Mouse (Mus musculus) embryonic facial prominence, embryonic 11.5 days (tissue): ENCODE data around the gene Letmd1. TPM values are rescaled to one million over a fixed set of nuclear protein-coding genes. Genes with fewer than 3 reads are reported as not detected.

ENCODE experiments used
- ATAC-seq: fragments of 200-750 bp; cut with Nextera tagmentation; replicated peaks from 2 replicates; pipeline ENCODE4 v1.8.0; 2017; ENCODE audit warnings: low read depth; ENCODE audit not compliant: insufficient number of reproducible peaks, low FRiP score, low TSS enrichment
- DNase-seq: peaks from one replicate; pipeline ENCODE4 v3.0.0-alpha.2; 2015; ENCODE audit warnings: low spot score
- H3K27ac ChIP-seq: fragments of 300-500 bp; sonication (generic); replicated peaks from 2 replicates; pipeline ENCODE4 v1.5.1; 2014; ENCODE audit warnings: mild to moderate bottlenecking, low read depth, low read length, control low read depth
- H3K27me3 ChIP-seq: fragments of 300-500 bp; sonication (generic); 2 replicates; pipeline ENCODE4 v1.6.1; 2014; ENCODE audit warnings: mild to moderate bottlenecking, low read length, moderate library complexity, mixed read lengths; ENCODE audit not compliant: control insufficient read depth, insufficient read depth
- H3K36me3 ChIP-seq: fragments of 300-500 bp; sonication (generic); replicated peaks from 2 replicates; pipeline ENCODE4 v1.6.1; 2014; ENCODE audit warnings: low read depth, mild to moderate bottlenecking, low read length, moderate library complexity, mixed read lengths; ENCODE audit not compliant: control insufficient read depth, insufficient read depth
- H3K4me1 ChIP-seq: fragments of 300-500 bp; sonication (generic); 2 replicates; pipeline ENCODE4 v1.6.1; 2014; ENCODE audit warnings: low read length, mixed read lengths; ENCODE audit not compliant: control insufficient read depth, insufficient read depth
- H3K4me2 ChIP-seq: fragments of 300-500 bp; sonication (generic); 2 replicates; pipeline ENCODE4 v1.6.1; 2014; ENCODE audit warnings: low read depth, mild to moderate bottlenecking, control low read depth, low read length, moderate library complexity
- H3K4me3 ChIP-seq: fragments of 300-500 bp; sonication (generic); 2 replicates; pipeline ENCODE4 v1.5.1; 2014; ENCODE audit warnings: low read depth, low read length, control low read depth
- H3K9ac ChIP-seq: fragments of 300-500 bp; sonication (generic); replicated peaks from 2 replicates; pipeline ENCODE4 v1.6.1; 2014; ENCODE audit warnings: mild to moderate bottlenecking, control low read depth, low read length
- H3K9me3 ChIP-seq: fragments of 300-500 bp; sonication (generic); replicated peaks from 2 replicates; pipeline ENCODE4 v1.6.1; 2016; ENCODE audit warnings: mild to moderate bottlenecking, low read length, inconsistent platforms, mixed read lengths; ENCODE audit not compliant: control insufficient read depth
- WGBS: fragments of 180-500 bp; shearing (Covaris S2); extraction: QIAGEN DNeasy Blood & Tissue Kit; methylation state at CpG from one replicate; pipeline ENCODE4 v1.1.7; 2014; 5-methylcytosine and 5-hydroxymethylcytosine counted together
- polyA plus RNA-seq: library from polyadenylated mRNA; unstranded; fragments of >200 nt; fragmentation: Nextera tagmentation; extraction: Ambion mirVana; gene quantifications from 2 replicates; pipeline ENCODE4 v1.2.1, GENCODE M21; 2014

The Letmd1 gene
- polyA plus RNA-seq, 1 experiment from 2014 or later = 40.1 TPM

DNA sequence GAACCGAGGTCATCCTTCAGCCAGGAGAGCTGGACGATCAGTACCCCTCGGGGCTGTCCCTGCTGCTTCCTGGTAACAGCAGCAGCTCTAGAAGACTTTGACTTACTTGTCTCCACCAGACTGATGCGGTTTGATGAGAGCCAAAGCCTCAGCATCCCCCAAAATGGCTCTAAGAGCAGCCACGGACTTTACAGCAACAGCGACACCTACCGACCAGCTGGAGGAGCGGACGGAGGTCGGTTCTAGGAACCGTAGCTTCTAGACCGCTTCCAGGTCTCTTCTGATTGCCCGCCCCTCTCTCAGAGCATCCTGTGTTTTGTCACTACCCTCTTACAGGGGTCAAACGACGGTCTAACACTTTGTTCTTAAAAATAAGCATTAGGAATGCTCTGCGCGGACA, 11.5 kb upstream of the Letmd1 start:
- WGBS = 6% methylated on average over 17 of the region's 17 CpGs
- H3K9me3 ChIP-seq = no peaks in the 10 kb centered on the region
- no peak for ATAC-seq

DNA sequence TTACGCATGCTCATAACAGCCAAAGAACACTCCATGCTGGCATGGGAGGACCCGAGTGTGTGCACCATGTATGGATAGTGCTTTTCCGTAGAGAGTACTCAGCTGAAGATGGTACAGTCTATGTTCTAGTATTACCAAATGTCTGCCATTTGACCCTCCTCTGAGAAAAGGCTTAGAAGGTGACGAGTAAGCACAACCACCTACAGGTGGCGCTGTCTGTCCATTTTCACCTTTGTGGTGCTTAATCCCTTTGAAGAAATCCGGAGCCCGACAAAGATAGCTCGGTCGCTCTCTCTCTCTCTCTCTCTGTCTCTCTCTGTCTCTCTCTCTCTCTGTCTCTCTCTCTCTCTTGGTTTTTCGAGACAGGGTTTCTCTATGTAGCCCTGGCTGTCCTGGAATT, 10.8 kb upstream of the Letmd1 start:
- ATAC-seq (no peak), DNase-seq (peak; percentile 76)
- Histone ChIP-seq H3K27me3 (no peaks in the 10 kb centered on the region), H3K36me3 (no peaks in the 10 kb centered on the region), H3K27ac (no peak overlapping the region), H3K4me3 (no peak overlapping the region), H3K4me2 (no peak overlapping the region), H3K9me3 (no peaks in the 10 kb centered on the region), H3K9ac (no peak overlapping the region), H3K4me1 (no peaks in the 10 kb centered on the region; the same call in 1 of the 2 replicates)
- 51% methylated on average over 10 of the region's 10 CpGs for WGBS

More for the DNA sequence above, 11.5 kb upstream of the Letmd1 start:
- H3K27me3 ChIP-seq = no peaks in the 10 kb centered on the region
- no peak overlapping the region for H3K27ac ChIP-seq
- H3K36me3 ChIP-seq = no peaks in the 10 kb centered on the region
- DNase-seq = peak; percentile 92
- no peak overlapping the region for H3K4me3 ChIP-seq
- H3K4me2 ChIP-seq = no peak overlapping the region
- H3K4me1 ChIP-seq = no peaks in the 10 kb centered on the region; the same call in 1 of the 2 replicates
- no peak overlapping the region for H3K9ac ChIP-seq

DNA sequence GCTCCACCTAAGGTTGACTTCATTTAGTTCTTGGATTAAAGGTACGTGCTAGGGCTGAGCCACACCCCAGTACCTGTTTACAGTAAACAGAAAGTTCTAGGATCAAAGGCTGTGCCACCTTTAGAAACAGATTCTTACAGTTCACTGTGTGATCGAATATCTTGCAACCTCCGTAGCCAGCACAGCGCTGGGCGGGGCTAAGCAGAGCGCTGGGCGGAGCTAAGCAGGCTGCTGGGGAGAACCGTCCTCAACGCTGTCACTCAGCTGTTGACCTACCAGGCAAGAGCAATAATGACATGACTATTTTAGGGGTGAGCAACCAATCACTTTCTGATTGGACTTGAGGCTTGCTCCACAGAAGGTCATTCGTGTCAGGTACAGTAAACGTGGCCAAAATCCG, 7.9 kb upstream of the Letmd1 start:
- no peaks in the 10 kb centered on the region for H3K27me3 ChIP-seq
- no peaks in the 10 kb centered on the region; the same call in 1 of the 2 replicates for H3K4me1 ChIP-seq
- no peak overlapping the region for H3K4me2 ChIP-seq
- H3K9ac ChIP-seq = no peak overlapping the region
- ATAC-seq (no peak), DNase-seq (peak; percentile 60)
- H3K36me3 ChIP-seq = no peaks in the 10 kb centered on the region
- H3K27ac ChIP-seq = no peak overlapping the region
- H3K4me3 ChIP-seq = no peak overlapping the region
- 10% methylated on average over 12 of the region's 12 CpGs for whole genome bisulfite sequencing
- H3K9me3 ChIP-seq = no peaks in the 10 kb centered on the region

DNA sequence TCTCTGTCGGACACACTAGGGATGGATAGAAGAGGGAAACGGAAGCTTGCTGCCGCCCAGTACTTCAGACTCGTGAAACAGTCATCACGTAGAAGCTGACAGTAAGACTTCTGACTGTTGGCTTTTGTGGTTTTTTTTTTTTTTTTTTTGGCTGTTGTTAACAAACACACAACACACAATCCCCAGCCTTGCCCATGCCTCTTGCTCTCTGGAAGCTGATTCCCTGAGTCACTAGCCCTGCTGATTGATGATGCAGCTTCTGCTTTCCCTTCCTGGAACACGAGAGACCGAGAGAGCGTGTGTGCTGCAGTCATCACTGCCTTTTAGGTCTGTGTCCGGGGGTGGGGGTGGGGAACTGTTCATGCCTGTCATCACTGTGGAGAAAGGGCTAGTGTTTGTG, 7.2 kb upstream of the Letmd1 start:
- H3K36me3 ChIP-seq = no peaks in the 10 kb centered on the region
- no peaks in the 10 kb centered on the region; the same call in 1 of the 2 replicates for H3K4me1 ChIP-seq
- DNase-seq (no peak), ATAC-seq (no peak)
- H3K4me2 ChIP-seq = no peak overlapping the region
- no peaks in the 10 kb centered on the region for H3K9me3 ChIP-seq
- H3K4me3 ChIP-seq = no peak overlapping the region
- no peaks in the 10 kb centered on the region for H3K27me3 ChIP-seq
- no peak overlapping the region for H3K27ac ChIP-seq
- no peak overlapping the region for H3K9ac ChIP-seq
- 75% methylated on average over 9 of the region's 9 CpGs for WGBS

- DNase-seq (no peak), ATAC-seq (no peak)
- no peaks in the 10 kb centered on the region for H3K9me3 ChIP-seq
- no peaks in the 10 kb centered on the region for H3K27me3 ChIP-seq
- H3K27ac ChIP-seq = no peak overlapping the region
- H3K4me1 ChIP-seq = no peaks in the 10 kb centered on the region; the same call in 1 of the 2 replicates
- H3K9ac ChIP-seq = no peak overlapping the region
- H3K4me2 ChIP-seq = no peak overlapping the region
- WGBS = 82% methylated on average over 5 of the region's 5 CpGs
- H3K4me3 ChIP-seq = no peak overlapping the region
- H3K36me3 ChIP-seq = no peaks in the 10 kb centered on the region
These were observed 6.7 kb upstream of the Letmd1 start for GRCm38 (mm10) chr15:100462086-100462485.

DNA sequence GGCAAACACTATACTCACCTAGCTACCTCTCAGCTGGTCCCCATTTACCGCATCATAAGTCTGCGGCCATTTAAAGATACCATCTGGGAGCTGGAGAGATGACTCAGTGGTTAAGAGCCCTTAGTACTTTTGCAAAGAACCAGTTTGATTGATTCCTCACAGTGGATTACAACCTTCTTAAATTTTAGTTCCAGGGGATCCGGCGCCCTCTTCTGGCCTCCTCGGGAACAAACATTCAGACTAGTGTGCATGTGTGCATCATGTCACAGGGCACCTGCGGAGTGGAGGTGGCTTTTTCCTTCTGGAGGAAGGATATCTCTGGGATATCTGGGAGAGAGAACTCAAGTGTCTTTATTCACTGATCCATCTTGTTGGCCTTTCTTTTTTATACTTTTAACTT, 5.1 kb upstream of the Letmd1 start:
- H3K4me2 ChIP-seq = no peak overlapping the region
- H3K36me3 ChIP-seq = no peaks in the 10 kb centered on the region
- DNase-seq (peak; percentile 73), ATAC-seq (no peak)
- H3K27ac ChIP-seq = no peak overlapping the region
- H3K9me3 ChIP-seq = no peaks in the 10 kb centered on the region
- H3K27me3 ChIP-seq = no peaks in the 10 kb centered on the region
- H3K4me1 ChIP-seq = 0 out of 2 replicates have a peak, but pooled peaks cover 2% of the 10 kb centered on the region
- H3K4me3 ChIP-seq = no peak overlapping the region
- no peak overlapping the region for H3K9ac ChIP-seq
- 24% methylated on average over 6 of the region's 6 CpGs for WGBS

- DNase-seq = no peak
- H3K27me3 ChIP-seq = no peaks in the 10 kb centered on the region
- no peak overlapping the region for H3K4me2 ChIP-seq
- no peaks in the 10 kb centered on the region for H3K9me3 ChIP-seq
- no peak for ATAC-seq
- WGBS = 71% methylated on average over 2 of the region's 2 CpGs
- H3K4me3 ChIP-seq = no peak overlapping the region
- no peak overlapping the region for H3K27ac ChIP-seq
- H3K36me3 ChIP-seq = no peaks in the 10 kb centered on the region
- no peak overlapping the region for H3K9ac ChIP-seq
- peaks cover 2% of the 10 kb centered on the region; the same call in 1 of the 2 replicates for H3K4me1 ChIP-seq
These were observed 3.4 kb upstream of the Letmd1 start for GRCm38 (mm10) chr15:100465432-100465831.

DNA sequence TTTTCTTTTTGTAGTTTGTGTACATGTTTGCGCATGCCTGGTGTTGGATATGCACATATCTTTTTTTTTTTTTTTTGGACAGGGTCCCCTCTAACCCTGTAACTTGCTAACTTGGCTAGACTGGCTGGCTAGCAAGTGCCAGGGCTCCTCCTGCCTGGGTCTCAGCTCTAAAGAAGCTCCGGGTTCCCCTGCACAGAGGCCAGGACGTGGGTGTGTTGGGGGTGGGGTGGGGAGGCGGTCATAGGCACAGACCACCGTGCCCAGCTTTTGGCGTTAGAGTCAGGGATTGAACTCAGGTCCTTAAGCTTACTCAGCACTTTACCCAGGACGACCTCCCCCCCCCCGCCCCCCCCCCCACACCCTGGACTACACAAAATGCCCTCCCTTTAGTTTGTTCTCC, 1.1 kb upstream of the Letmd1 start:
- H3K27ac ChIP-seq = no peak overlapping the region
- ATAC-seq = no peak
- DNase-seq = no peak
- H3K9me3 ChIP-seq = no peaks in the 10 kb centered on the region
- H3K9ac ChIP-seq = no peak overlapping the region
- H3K4me1 ChIP-seq = peaks cover 2% of the 10 kb centered on the region; the same call in 1 of the 2 replicates
- H3K27me3 ChIP-seq = no peaks in the 10 kb centered on the region
- H3K4me3 ChIP-seq = no peak overlapping the region; the same call in 1 of the 2 replicates
- 44% methylated on average over 8 of the region's 8 CpGs for WGBS
- H3K36me3 ChIP-seq = no peaks in the 10 kb centered on the region
- no peak overlapping the region for H3K4me2 ChIP-seq
